23 mouse cellular contexts compared by ENCODE assay signal in the genomic region with DNA sequence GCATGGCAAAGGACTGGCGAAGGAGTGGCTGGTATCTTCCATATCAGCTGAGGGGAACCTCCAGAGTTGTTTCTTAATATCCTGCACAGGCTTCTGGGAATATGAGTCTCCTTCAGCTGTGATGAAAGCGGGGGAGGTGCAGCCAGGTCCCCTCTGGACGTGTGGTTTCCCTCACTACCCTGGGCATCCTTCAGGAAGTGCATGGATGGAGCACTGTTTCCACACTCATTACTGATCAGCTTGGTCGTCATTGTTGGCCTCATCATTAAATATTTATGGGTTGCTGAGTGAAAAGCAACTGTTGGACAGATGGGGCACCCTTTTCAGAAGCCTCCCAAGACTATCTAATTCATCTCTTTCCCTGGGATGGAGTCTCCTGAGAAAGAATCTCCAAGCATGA.
DNase-seq lines count a peak whose midpoint lies in the region; ATAC-seq and TF ChIP-seq lines count a peak whose summit lies in the region.
"Had no signal": no experiment of that assay in that cellular context is flagged by ENCODE, and none has a peak within 500 bp of the region (broad histone marks: within the 10 kb centered on the region; RNA-seq: fewer than 3 reads in every experiment).

No protein-coding gene starts in this region.

- TF ChIP-seq CTCF in brain, embryonic 14.5 days (IDR thresholded peaks at IDR 0.05; ENCODE audit: borderline replicate concordance, extremely low read depth, insufficient read depth, insufficient read length) = no peak

- ATAC-seq in forebrain, embryonic 13.5 days = 0 out of 2 replicates have a peak, but pooled peaks have one; percentile 11
- no peak for ATAC-seq in forebrain, embryonic 11.5 days (replicated peaks; ENCODE audit: low FRiP score)
- ATAC-seq in hindbrain, embryonic 13.5 days (ENCODE audit: low FRiP score) = peak; percentile 57; the same call in 1 of the 2 replicates
- ATAC-seq in midbrain, embryonic 15.5 days (replicated peaks) = no peak
- ATAC-seq: lung, postnatal 0 days had no signal

- H3K4me3 ChIP-seq in forebrain, embryonic 13.5 days = no peak overlapping the region
- H3K4me3 ChIP-seq in forebrain, embryonic 11.5 days (ENCODE audit: low read depth, low read length) = no peak overlapping the region
- H3K4me3 ChIP-seq in hindbrain, embryonic 13.5 days = no peak overlapping the region
- no peak overlapping the region for H3K4me3 ChIP-seq in midbrain, embryonic 15.5 days
- H3K4me3 ChIP-seq: embryonic facial prominence, embryonic 15.5 days; forebrain, embryonic 10.5 days; gastrocnemius, adult 2 months; heart, embryonic 15.5 days; hindbrain, embryonic 15.5 days; limb, embryonic 12.5 days; myocyte had no signal

- no peak overlapping the region for H3K9ac ChIP-seq in forebrain, embryonic 13.5 days
- no peak overlapping the region for H3K9ac ChIP-seq in forebrain, embryonic 11.5 days (ENCODE audit: low read length)
- H3K9ac ChIP-seq in hindbrain, embryonic 13.5 days = no peak overlapping the region
- H3K9ac ChIP-seq in midbrain, embryonic 15.5 days = no peak overlapping the region
- H3K9ac ChIP-seq: embryonic facial prominence, embryonic 15.5 days; heart, embryonic 15.5 days; hindbrain, embryonic 15.5 days; limb, embryonic 12.5 days; liver, embryonic 14.5 days had no signal

- no peak overlapping the region for H3K4me2 ChIP-seq in forebrain, embryonic 13.5 days
- no peak overlapping the region for H3K4me2 ChIP-seq in forebrain, embryonic 11.5 days (ENCODE audit: low read depth, low read length, severe bottlenecking)
- H3K4me2 ChIP-seq in hindbrain, embryonic 13.5 days = no peak overlapping the region
- no peak overlapping the region for H3K4me2 ChIP-seq in midbrain, embryonic 15.5 days
- H3K4me2 ChIP-seq: embryonic facial prominence, embryonic 15.5 days; heart, embryonic 15.5 days; hindbrain, embryonic 15.5 days; limb, embryonic 12.5 days had no signal

- no peak overlapping the region for H3K27ac ChIP-seq in forebrain, embryonic 13.5 days
- no peak overlapping the region for H3K27ac ChIP-seq in forebrain, embryonic 11.5 days (ENCODE audit: low read depth, low read length)
- H3K27ac ChIP-seq in hindbrain, embryonic 13.5 days = peak overlapping the region; percentile 59; the same call in 1 of the 2 replicates
- H3K27ac ChIP-seq in midbrain, embryonic 15.5 days = 0 out of 2 replicates have a peak overlapping the region, but pooled peaks have one; percentile 9
- H3K27ac ChIP-seq: embryonic facial prominence, embryonic 15.5 days; forebrain, embryonic 10.5 days; gastrocnemius, adult 2 months; heart, embryonic 15.5 days; hindbrain, embryonic 15.5 days; limb, embryonic 12.5 days; liver, embryonic 14.5 days had no signal

- 37% methylated on average over 4 of the region's 4 CpGs for WGBS in forebrain, embryonic 13.5 days
- WGBS in forebrain, embryonic 11.5 days = 39% methylated on average over 4 of the region's 4 CpGs
- WGBS in hindbrain, embryonic 13.5 days = 15% methylated on average over 4 of the region's 4 CpGs
- 21% methylated on average over 4 of the region's 4 CpGs for WGBS in midbrain, embryonic 15.5 days

- H3K27me3 ChIP-seq in forebrain, embryonic 13.5 days = no peaks in the 10 kb centered on the region
- no peaks in the 10 kb centered on the region for H3K27me3 ChIP-seq in forebrain, embryonic 11.5 days (ENCODE audit: control insufficient read depth, insufficient read depth, low read length)
- H3K27me3 ChIP-seq in hindbrain, embryonic 13.5 days = no peaks in the 10 kb centered on the region
- H3K27me3 ChIP-seq in midbrain, embryonic 15.5 days (replicated peaks) = no peaks in the 10 kb centered on the region
- H3K27me3 ChIP-seq: embryonic facial prominence, embryonic 15.5 days; heart, embryonic 15.5 days; hindbrain, embryonic 15.5 days had no signal

- DNase-seq in forebrain, embryonic 11.5 days (ENCODE audit: low spot score) = no peak
- peak; percentile 74 for DNase-seq in brain, embryonic 14.5 days (ENCODE audit: low read depth)
- DNase-seq in kidney, postnatal 4 days = no peak
- DNase-seq in cerebellum, adult 11-12 months = no peak
- DNase-seq: adrenal gland, adult 8-10 months; cerebellum, adult 11 months; cerebellum, postnatal 25 days; gastrocnemius, adult 2 months; kidney, adult 8-10 months; kidney, postnatal 25 days; right cerebral cortex, postnatal 4 days; thymus, postnatal 4 days had no signal

- no peaks in the 10 kb centered on the region for H3K9me3 ChIP-seq in forebrain, embryonic 13.5 days (replicated peaks)
- no peaks in the 10 kb centered on the region for H3K9me3 ChIP-seq in forebrain, embryonic 11.5 days (ENCODE audit: control insufficient read depth, low read length)
- H3K9me3 ChIP-seq in hindbrain, embryonic 13.5 days = no peaks in the 10 kb centered on the region
- no peaks in the 10 kb centered on the region for H3K9me3 ChIP-seq in midbrain, embryonic 15.5 days
- H3K9me3 ChIP-seq: embryonic facial prominence, embryonic 15.5 days; forebrain, embryonic 10.5 days; heart, embryonic 15.5 days; hindbrain, embryonic 15.5 days; limb, embryonic 12.5 days had no signal

- no peaks in the 10 kb centered on the region for H3K36me3 ChIP-seq in forebrain, embryonic 13.5 days (ENCODE audit: poor library complexity, severe bottlenecking)
- no peaks in the 10 kb centered on the region for H3K36me3 ChIP-seq in forebrain, embryonic 11.5 days (ENCODE audit: control insufficient read depth, insufficient read depth, low read length)
- no peaks in the 10 kb centered on the region for H3K36me3 ChIP-seq in hindbrain, embryonic 13.5 days
- no peaks in the 10 kb centered on the region for H3K36me3 ChIP-seq in midbrain, embryonic 15.5 days (replicated peaks)
- H3K36me3 ChIP-seq: embryonic facial prominence, embryonic 15.5 days; forebrain, embryonic 10.5 days; heart, embryonic 15.5 days; hindbrain, embryonic 15.5 days; limb, embryonic 12.5 days had no signal

- TF ChIP-seq POLR2A in brain, embryonic 14.5 days (IDR thresholded peaks at IDR 0.05; ENCODE audit: borderline replicate concordance, extremely low read depth, insufficient read depth, insufficient read length, poor library complexity, severe bottlenecking) = no peak

- H3K4me1 ChIP-seq in forebrain, embryonic 13.5 days = peaks cover 41% of the 10 kb centered on the region
- H3K4me1 ChIP-seq in forebrain, embryonic 11.5 days (replicated peaks; ENCODE audit: control insufficient read depth, insufficient read depth, low read length) = peaks cover 4% of the 10 kb centered on the region
- H3K4me1 ChIP-seq in hindbrain, embryonic 13.5 days (replicated peaks) = peaks cover 51% of the 10 kb centered on the region
- H3K4me1 ChIP-seq in midbrain, embryonic 15.5 days = peaks cover 39% of the 10 kb centered on the region
- H3K4me1 ChIP-seq: embryonic facial prominence, embryonic 15.5 days; heart, embryonic 15.5 days; limb, embryonic 12.5 days had no signal

Comparison
In these comparisons a context has a peak if more than half of its experiments do, and no peak if none do; other contexts are left out.
1. ATAC-seq: peak in forebrain, embryonic 13.5 days (single experiment) and hindbrain, embryonic 13.5 days (single experiment); none in forebrain, embryonic 11.5 days (single experiment) and midbrain, embryonic 15.5 days (single experiment).
2. H3K27ac ChIP-seq: peak in hindbrain, embryonic 13.5 days (single experiment) and midbrain, embryonic 15.5 days (single experiment); none in forebrain, embryonic 13.5 days (single experiment) and forebrain, embryonic 11.5 days (single experiment).